Mouse (Mus musculus) cerebellum, adult 11 months (tissue): ENCODE results near the gene Cdh22.
A peak's percentile ranks its signal among the peaks of the same experiment; 100 is the strongest.

ENCODE experiments used
- DNase-seq: peaks from one replicate; pipeline ENCODE4 v3.0.0; 2022

Gene Cdh22

DNA sequence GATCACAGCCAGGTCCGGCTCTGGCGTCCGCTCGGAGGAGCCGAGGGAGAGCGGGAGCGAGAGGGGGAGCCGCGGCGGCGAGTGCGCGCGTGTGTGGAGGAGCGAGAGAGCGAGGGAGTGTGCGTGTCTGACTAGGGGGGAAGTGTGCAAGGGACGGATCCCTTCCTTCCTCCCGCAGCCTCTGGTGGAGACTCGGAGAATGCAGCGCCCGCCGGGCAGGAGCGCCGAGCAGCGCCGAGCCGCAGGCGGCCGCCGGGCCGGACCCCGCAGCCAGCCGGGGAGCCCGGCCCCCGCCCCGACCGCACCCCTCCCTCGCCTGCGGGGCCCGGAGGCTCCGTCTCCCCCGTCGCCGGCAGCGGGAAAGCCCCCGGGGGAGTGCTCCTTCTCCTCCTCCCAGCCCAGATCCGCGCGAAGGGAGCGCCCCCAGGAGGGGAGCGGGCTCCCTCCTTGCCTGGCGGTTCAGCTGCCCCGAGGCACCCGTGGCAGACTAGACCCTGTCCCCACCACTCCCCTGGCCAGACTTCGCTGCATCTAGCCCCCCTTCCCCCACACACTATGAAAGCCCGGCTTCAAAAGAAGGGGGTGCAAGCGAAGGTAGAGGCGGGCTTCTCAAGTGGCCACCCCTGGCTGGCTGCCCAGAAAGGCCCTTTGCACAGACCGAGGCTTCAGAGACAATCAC is at the start of gene Cdh22:
TSS of gene Cdh22 (minus strand) at position 241 of the 679 bp plus-strand sequence.
- peak; percentile 75 for DNase-seq

DNA sequence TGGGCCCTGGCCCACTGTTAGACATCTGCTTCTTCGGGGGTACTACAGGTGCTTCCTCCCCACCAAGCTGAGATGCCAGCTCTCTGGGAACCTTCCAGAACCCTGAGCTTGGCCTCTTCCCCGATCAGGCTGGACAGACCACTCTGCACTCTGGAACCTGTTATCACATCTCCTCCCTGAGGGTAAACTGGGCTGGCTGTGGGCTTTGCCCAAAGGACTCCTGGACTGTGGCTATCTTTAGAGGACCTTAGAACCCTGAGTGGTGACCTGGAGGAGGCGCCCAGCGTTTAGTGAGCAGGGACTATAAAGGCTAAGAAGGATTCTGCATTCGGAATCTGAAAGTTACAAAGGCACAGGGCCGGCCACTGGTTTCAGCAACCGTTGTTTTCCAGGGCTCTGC is 49.7 kb upstream of the Cdh22 start:
- DNase-seq, result no peak

DNA sequence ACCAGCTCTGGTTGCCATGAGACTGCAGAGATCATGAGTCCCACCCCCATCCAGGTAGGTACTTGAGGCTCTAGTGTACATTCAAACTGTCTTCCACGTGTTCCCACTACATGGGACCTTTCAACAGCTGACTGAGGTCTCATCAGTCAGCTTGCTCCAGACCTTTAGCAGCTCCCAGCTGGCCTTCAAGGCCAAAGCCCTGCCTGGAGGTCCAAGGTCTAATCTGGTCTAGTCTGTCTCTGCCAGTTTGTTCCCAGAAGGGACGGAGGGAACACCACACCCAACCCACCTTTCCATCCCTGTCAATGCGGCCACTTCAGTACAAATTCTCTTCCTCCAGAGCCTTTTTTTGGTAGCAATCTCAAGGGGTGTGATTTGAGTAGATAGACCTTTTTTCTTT is 49.0 kb upstream of the Cdh22 start:
- no peak for DNase-seq

DNA sequence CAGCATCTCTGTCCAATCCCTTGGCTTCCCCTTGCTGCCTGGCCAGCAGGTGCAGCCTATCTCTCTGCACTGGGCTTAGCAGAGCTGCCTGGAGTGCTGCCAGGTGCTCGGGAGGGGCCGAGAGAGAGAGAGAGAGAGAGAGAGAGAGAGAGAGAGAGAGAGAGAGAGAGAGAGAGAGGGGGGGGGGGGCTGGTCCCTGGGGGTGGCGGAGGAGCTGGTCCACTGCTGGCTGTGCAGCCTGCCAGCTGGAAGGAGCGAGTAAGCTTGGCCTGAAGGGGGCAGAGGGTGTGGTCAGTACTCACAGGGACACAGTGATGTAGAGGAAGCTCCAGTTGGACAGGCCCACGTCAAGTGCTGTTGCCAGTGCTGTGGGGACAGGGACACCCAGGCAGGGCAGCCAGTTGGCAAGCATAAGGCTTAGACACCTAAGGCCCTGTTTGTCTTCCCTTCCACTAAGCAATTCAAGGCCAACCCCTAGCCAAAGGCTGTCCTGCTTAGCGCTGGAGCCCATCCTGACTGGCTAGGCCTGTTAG is 47.2 kb upstream of the Cdh22 start:
- DNase-seq, result no peak

DNA sequence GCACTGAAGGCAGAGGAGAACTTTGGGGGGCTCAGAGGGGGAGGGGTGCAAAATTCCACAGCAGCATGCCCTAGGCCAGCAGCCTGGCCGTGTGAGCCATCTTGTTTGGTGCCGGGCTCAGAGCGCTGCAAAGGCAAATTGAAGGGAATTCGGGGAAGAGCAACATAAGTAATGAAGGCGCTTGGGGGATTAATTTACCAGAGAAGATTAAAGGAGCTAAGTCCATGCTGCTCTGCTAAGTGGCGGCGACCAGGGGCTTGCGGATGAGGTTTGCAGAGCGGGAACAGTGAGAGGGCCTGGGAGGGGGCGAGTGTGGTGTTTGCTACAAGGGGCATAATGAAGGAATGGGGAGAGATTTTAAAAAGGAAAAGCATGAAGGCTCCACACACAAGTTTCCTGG is 44.7 kb upstream of the Cdh22 start:
- no peak for DNase-seq

DNA sequence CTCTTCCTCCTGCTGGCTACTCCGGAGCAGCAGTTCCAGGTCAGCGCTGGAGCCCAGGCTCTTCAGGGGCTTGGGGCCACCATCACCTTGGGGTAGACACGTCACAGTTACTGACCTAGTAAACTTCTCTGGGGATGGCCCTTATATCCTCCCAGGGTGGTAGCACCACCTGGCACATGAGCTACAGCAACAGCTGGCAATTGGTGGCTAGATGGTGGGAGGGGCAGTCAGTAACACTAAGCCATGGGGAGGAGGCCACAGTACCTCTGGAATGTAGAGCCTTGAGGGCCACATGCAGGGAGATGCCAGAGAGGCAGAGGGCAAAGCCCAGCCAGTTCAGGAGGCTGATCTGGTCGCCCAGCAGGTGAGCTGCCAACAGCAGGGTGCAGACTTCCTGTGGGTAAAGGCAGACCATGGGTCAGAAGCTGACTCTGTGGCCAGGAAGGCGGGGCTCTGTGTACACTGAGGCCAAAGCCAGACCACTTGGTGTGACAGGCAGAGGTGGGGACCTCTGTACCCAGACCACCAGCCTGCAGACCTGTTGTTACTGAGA is 42.6 kb upstream of the Cdh22 start:
- DNase-seq, result no peak

DNA sequence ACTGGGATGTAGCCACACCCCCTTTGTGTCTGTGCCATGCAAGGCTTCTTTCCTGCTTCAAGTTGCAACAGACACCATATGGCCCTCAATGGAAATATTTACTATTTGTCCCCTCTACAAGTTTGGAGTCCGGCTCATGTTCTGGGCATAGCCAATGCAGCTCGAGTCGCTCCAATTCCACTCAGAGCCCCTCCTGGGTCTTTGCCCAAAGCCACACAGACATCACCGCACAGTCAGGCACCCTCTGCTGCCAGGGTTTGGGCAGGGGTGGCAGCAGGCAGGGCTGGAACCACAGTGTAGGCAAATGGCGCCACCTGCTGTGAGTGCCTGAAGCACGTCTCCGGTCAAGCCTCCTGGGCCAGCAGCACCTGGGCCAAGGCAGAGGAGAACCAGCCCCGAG is 41.2 kb upstream of the Cdh22 start:
- peak; percentile 87 for DNase-seq

DNA sequence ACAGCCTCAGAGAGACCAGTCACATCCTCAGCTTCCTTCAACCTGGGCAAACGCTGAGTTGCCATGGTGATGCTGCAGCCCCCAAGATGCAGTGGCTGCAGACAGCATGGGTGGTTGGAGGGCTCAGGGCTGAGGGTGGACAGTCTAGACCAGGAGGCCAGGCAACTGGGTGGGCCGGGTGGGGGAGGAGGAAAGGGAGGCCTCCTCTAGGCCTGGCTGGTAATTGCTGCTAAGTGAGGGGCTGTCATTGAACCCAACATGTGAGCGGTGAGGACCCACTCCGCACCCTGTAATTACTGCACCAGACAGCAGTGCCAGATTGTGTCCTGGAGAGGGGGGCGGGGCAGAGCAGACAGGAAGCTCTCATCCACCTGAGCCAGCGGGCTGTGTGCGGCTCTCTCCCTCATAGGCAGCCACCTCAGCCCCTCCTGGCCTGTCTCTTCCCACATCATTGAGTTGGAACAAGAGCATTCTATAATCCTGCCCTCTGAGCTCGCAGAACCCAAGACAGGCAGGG is 40.5 kb upstream of the Cdh22 start:
- DNase-seq, result no peak

DNA sequence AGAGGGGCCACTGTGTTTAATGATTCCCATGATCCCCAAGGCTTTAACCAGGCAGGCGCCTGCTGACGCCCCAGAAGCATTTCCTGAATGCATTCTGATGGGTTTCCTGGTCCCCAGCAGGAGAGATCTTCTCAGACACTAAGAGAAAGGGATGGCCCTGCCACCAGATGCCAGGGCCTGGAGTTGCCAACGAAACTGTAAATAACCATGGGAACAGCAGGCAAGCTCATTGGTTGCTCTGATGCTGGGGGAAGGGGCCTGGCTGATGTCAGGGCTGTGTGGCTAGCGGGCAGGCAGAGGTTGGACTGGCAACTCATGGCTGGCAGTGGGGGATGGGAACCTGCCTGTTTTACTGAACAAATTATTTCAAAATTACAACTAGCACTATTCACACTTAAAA is 38.9 kb upstream of the Cdh22 start:
- DNase-seq, result no peak

DNA sequence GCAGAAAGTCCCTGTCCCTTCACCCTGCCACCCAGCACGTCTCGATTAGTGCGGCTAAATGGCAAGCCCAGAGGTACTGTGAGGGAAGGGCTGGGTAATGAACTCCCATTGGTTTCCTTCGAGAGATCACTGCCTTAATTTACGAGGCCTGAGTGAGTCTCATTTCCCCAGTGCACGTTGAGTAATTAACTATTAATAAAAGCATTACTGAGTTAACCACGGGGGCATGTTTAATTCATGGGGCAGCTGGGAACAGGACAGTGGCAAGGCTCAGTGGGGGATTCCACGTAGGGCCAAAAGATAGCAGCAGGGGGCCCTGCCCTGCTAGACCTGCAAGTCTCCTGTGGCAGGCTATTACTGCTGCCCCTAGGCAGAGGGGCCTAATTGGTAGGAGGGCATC is 36.7 kb upstream of the Cdh22 start:
- DNase-seq, result no peak

DNA sequence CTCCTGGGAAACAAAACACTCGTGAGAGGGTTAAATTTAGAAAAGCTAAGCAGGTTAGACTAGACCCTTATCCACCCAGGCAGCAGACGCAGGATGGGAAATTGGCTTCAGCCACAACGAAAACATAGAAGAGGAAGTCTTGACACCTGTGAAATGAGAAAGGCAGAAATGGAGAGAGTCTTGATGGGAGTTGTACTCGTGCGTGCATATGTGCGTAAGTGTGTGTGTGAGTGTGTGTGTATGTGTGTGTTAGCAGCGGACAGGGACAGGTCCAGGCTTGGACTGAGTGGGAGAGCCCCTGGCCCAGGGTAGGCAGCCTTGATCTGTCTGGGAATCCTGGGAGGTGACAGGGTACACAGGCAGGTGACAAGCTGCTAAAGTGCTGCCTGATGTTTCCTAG is 36.2 kb upstream of the Cdh22 start:
- DNase-seq, result no peak

DNA sequence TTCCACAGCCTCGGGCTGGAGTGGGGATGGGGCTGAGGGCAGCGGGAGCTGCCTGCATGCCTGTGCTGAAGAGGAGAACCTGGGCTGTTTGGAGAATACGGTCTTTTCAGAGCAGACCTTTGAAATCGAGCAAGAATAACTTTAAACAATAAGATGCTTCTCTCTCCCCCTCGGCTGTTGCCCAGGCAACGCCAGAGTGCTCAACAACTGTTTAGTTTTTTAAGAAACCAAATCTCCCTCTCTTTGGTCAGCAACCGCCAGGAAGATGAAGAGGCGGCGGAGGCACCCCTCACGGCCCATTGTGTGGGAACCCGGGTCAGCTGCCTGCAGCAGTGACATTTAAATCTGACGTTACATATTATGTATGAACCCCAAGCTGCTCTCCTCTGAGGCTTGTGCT is 32.1 kb upstream of the Cdh22 start:
- no peak for DNase-seq

DNA sequence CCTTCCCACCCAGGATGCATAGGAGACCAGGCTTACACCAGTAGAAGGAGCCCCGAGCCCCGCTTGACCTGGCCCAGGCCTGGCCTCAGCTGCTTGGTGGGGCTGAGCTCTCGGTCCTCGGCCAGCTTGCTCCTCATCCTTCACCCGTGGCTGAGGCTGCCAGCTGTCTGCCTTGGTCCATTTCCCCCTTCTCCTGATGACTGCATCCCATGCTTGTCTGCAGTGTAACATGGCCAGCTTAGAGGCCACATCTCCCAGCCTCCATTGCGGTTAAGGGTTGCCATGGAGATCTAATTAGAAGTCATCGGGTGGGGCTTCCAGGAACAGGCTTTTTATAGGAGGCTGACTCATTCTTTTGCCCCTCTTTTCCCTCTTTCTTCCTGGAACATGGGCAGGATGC is 29.2 kb upstream of the Cdh22 start:
- no peak for DNase-seq

DNA sequence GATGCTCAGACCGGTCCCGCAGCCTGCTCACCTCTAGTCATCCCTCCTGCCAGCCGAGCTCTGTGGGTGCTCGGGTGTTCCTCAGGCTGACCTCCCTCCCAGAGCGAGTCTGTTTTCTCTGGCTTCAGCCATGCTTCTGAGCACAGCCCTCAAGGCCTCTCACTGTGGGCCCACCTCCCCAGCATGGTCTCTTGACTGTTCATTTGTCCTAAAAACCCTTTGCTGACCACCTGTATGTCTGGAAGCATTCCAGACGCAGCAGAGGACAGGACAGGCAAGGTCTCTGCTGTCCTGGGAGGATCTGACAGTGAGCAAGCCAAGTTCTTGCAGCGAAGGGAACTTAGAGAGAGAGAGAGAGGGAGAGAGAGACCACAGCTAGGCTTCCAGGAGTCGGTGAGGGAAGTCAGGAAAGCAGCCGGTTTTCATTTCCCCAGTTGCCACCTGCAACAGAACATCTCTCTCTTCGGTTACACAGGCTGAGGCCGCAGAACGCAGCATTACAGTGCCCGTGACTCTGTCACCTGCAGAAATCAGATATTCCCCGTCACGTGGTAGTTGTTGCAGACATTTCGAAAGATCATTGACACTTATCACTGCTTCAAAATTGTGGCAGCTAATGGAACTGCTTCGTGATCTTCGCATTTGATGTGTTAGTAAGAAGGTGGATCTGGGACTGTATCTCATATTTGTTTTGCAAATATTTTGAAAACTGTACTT is 27.8 kb upstream of the Cdh22 start:
- DNase-seq, result no peak

DNA sequence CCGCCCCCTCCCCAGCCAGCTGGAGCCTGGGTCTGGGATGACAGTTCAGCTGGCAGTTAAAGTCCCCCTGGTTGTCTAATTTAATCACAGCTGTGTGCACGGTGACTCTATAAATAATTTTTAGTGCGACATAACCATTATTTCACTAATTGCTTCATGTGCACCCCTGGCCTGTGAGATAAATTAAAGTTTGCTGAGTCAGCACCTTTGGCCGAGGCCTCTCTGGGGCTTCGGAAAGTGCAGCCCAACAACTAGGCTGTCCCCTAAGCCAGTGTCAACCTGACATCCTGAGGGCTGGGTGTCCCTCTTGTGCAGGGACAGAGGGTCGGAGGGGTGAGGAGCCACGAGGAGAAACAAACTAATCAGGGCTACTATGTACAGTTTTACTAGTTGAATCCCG is 25.2 kb upstream of the Cdh22 start:
- no peak for DNase-seq

DNA sequence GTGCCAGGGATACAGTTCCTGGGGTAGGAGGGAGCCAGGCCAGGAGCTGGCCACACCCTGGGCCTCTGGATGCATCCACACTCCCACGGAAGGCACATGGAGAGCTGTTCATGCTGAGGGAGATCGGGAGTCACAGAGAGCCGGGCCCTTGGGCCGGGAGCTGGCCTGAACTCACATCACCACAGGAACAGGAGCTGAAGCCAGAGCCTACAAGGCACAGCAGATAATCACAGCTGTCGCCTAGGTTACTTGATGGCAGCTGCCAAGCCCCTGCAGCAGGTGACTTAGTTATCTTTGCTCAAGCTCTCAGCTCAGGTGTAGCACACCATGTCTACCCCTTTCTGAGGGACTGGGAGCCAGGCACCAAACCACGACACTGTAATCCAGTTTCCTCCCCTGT is 23.7 kb upstream of the Cdh22 start:
- DNase-seq, result no peak

DNA sequence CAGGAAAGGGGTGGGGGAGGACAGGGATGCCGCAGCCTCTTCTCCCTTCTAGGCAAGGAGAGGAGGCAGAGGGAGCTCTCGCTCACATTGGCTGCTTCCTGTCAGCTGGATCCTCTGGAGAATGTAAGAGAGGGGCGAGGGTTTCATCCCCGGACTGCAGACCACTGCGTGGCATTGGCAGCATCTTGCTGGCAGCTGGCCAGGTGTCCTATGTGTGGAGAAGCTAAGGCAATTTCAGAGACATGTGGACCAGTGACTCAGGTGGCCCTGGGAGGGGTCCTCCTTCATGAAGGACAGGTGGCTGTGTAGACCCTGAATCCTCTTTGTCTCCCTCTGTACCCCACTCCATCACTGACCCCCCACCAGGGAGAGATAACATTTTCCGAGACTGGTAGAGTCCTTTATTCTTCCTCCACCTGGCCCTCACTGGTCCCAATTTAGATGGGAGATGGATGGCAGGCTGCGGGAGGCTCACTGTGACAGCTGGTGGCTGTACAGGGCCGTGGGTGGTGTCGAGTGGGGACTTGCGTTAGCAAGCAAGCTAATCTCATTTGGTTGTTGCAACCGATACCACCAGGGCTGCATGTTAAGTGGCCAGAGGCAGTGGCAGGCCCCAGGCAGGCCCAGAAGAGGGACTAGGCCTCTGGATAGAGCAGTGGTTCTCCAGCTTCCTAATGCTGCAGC is 22.6 kb upstream of the Cdh22 start:
- DNase-seq, result no peak

DNA sequence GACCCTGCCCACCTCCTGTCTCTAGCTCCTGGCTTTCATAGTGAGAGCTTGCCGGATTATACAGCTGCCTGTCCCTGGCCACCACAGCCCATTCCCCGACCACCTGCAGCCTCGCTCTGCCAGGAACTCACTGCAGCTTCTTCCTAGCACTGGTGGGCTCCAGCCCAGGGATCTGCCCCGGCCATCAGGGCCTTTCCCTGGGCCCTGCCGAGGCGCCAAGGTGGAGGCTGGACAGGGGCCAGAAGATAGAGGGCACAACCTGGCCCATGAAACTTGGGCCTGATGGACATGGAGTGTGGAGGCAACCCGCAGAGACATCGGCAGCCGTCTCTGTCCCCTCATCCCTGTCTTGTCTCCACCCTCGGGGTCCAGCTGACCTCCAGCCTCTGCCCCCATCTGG is 21.6 kb upstream of the Cdh22 start:
- peak; percentile 66 for DNase-seq

DNA sequence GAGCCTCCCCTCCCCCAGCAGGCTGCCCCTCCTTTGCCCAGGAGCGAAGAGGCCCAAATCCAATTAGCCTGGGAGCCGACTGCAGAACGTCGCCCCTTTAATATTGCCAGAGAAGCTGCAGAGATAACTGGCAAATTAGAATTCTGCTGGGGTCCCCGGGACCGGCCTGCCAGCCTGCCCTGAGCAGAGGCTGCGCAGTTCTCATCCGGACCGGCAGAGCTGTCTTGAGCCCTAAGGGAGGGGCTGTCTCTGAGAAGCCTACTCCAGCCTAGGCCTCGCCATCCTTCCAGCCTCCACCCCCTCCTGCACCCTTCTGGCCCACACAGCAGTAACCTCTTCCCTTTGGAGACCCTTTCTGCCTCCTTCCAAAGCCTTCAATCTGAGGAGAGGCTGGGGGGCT is 19.2 kb upstream of the Cdh22 start:
- DNase-seq, result no peak

DNA sequence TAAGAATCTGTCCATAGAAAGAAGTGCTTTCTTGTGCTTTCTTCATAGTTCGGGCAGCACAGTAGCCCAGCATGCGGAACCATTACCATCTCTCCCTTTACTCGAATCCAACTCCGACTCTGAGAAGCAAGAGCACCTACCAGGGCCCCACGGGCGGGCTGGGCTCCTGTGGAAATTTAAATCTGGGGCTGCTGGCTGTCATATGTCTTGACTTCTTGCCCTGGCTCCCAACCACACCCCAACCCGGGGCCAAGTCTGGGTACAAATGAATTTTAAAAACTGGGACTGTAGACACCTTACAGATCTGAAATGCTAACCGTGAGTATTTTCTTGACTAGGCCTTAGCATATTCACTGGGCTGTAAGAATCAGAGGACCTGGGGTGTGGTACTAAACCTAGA is 18.6 kb upstream of the Cdh22 start:
- DNase-seq, result no peak

DNA sequence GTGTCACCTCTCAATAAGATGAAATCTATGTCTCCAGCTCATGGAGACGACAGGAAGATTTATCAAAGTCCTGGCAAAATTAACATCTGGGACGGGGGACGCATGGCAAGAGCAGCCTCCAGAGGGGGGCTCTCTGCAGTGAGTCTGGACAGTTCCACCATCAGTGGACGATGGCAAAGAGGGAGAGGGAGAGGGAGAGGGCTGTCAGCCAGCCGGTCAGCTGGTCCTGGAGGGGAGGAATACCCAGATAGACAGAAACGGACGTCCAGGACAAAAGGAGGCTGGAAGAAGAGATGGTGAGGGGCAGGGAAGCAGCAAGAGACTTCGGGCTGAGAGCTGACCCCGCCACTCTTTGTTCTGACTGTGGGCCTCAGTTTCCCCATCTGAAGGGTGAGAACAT is 18.1 kb upstream of the Cdh22 start:
- no peak for DNase-seq

DNA sequence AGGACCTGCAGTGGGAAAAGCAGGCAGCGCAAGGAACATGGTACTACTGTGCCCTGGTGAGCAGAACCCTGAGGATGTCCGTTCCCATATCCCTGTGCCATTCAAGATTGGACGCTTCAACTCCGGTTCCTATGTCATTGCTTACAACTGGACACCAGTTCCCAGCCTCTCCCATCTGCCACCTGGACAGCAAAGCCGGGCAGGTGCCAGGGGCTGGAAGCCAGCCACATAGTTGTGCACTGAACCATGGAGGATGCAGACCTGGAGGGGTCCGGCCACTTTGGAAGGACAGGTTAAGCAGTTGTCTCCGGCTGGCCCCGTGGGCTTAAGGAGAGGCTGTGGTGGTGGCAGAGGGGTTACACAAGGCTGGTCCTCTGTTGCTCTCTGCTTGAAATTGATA is 17.7 kb upstream of the Cdh22 start:
- DNase-seq, result peak; percentile 88

DNA sequence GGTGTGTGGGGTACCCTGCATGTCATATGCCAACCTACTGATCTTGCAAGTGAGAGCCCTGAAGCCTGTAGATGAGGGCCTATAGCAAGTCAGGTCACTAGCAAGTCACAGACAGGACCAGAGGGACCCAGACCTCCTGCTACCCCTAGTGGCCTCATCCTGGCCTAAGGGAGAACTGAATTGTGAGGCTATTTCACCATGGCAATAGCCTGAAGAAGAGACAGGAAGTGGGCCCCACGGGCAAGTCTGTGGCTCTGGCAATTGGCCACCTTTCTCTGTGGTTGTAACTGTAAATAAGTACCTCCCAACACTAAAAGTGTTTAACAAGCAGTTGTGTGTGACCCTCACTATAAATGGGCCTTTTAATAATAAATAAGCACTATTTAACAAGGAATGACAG is 16.2 kb upstream of the Cdh22 start:
- DNase-seq, result no peak

DNA sequence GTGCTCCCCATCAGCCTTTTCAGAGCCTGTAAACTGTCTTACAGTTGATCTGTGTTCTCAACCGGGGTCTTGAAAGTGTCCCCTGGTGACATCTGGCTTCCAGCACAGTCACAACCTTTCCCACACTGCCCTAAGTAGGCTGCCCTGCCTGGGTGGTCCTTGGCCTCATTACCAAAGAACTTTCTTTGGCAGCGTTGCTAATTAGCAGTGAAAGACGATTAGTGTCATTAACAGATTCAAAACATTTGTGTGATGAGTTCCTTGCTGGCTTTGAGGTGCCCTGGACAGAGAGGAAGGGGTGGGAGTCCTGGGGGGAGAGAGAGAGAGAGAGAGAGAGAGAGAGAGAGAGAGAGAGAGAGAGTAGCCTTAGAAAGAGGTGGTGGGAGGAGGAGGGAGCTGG is 14.3 kb upstream of the Cdh22 start:
- DNase-seq, result no peak
